ENCODE assay signal across 17 mouse cellular contexts in genomic region chr2:103576371-103576770, GRCm38 (mm10).
"Had no signal": no experiment of that assay in that cellular context is flagged by ENCODE, and none has a peak within 500 bp of the region (broad histone marks: within the 10 kb centered on the region; RNA-seq: fewer than 3 reads in every experiment).

No protein-coding gene starts in this region.

- H3K4me3 ChIP-seq: limb, embryonic 13.5 days; liver, embryonic 15.5 days; midbrain, embryonic 10.5 days; neural tube, embryonic 12.5 days; stomach, embryonic 15.5 days had no signal

- H3K36me3 ChIP-seq: limb, embryonic 13.5 days; liver, embryonic 15.5 days; midbrain, embryonic 10.5 days; neural tube, embryonic 12.5 days; stomach, embryonic 15.5 days had no signal

- DNase-seq: kidney, postnatal 36 days; layer of hippocampus, adult 9-11 months; layer of hippocampus, postnatal 36 days; lung, embryonic 14.5 days; lung, postnatal 10 days; lung, postnatal 4 days; midbrain, embryonic 14.5 days; retina, postnatal 1 day; right cerebral cortex, postnatal 4 days; thymus, postnatal 36 days had no signal

- H3K9me3 ChIP-seq: limb, embryonic 13.5 days; liver, embryonic 15.5 days; midbrain, embryonic 10.5 days; neural tube, embryonic 12.5 days; stomach, embryonic 15.5 days had no signal

- H3K4me2 ChIP-seq: limb, embryonic 13.5 days; liver, embryonic 11.5 days; liver, embryonic 15.5 days; lung, embryonic 14.5 days; neural tube, embryonic 12.5 days; stomach, embryonic 15.5 days had no signal

- H3K27ac ChIP-seq: kidney, postnatal 0 days; limb, embryonic 13.5 days; liver, embryonic 15.5 days; midbrain, embryonic 10.5 days; neural tube, embryonic 12.5 days; stomach, embryonic 15.5 days had no signal

- H3K27me3 ChIP-seq: limb, embryonic 13.5 days; neural tube, embryonic 12.5 days; stomach, embryonic 15.5 days had no signal

- H3K9ac ChIP-seq: limb, embryonic 13.5 days; liver, embryonic 15.5 days; lung, embryonic 14.5 days; neural tube, embryonic 12.5 days; stomach, embryonic 15.5 days had no signal
